Mouse (Mus musculus): Measurements from ENCODE around the gene Pmf1.

Gene Pmf1

DNA sequence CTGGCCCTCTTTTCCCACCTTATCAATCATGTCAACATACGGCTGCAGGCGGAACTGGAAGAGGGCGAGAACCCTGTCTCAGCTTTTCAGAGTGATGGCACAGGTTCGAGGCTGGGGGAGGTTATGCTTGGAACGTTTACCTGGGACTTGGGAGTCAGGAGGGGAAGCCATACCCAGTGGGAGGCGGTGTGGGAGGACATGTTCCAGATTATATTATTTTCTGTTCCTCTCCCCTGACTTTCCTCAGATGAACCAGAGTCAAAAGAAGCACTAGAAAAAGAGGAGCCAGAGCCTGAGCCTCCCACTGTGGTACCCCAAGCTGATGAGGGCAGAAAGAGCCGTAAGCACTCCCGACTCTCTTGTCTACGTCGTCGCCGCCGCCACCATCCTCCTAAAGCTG is 59.4 kb downstream of the Pmf1 start:
- no peak for DNase-seq
